Mouse (Mus musculus) CD4-positive, CD25-positive, alpha-beta regulatory T cell, adult 2 months (primary cell): ENCODE data around the gene Tsga10.
A peak's percentile ranks its signal among the peaks of the same experiment; 100 is the strongest.
"Not testable (repeated sequence)": the region's sequence is repeated elsewhere in the genome, so short reads cannot be mapped to it uniquely, and the experiment has no call there.

ENCODE experiments used
- DNase-seq: peaks from one replicate; pipeline ENCODE4 v3.0.0-alpha.2; 2012; ENCODE audit warnings: low read depth, low spot score

Gene Tsga10

DNA sequence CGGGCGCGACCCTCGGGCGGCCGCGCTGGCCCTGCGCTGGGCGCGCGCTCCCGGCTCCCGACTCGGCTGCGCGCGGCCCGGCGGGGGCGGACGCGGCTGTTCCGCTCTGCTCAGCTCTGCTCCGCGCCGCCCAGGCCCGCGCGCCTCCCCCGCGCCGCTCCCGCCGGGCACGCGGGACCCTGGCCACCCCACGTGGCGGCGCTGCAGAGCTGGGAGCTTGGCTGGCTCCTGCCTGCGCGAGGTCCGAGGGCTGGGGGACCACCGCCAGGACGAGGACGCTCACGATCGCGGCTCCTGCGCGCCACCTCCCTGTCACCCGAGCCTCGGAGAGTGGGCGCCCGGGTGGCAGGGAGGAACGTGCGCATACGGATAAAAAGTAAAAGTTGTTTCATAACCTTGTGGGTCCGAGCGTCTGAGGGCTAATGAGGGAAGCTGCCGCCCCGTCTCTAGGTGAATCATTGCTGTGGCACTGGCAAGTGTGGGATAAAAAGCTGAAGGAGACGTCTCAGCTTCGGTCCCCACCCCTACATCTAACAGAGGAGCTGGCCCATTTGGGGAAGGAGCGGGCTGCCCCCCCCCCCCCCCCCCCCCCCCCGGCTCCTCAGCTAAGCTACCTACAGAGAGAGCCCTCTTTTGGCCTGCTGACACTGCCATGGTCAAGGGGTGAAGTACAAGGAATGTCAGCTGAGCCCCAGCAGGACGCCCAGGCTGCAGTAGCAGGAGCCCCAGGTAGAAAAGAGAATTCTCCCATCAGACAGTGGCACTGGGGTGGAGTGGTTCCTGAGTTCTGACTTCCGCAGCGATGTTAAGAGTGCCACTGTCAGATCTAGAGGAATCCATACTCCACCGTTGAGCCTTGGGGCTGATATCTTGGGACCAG lies 146.2 kb downstream of the Tsga10 start, which contains the start of gene 2010300C02Rik:
2010300C02Rik (minus strand) TSS at position 325 of the 880 bp plus-strand sequence.
- peak; percentile 47 for DNase-seq

DNA sequence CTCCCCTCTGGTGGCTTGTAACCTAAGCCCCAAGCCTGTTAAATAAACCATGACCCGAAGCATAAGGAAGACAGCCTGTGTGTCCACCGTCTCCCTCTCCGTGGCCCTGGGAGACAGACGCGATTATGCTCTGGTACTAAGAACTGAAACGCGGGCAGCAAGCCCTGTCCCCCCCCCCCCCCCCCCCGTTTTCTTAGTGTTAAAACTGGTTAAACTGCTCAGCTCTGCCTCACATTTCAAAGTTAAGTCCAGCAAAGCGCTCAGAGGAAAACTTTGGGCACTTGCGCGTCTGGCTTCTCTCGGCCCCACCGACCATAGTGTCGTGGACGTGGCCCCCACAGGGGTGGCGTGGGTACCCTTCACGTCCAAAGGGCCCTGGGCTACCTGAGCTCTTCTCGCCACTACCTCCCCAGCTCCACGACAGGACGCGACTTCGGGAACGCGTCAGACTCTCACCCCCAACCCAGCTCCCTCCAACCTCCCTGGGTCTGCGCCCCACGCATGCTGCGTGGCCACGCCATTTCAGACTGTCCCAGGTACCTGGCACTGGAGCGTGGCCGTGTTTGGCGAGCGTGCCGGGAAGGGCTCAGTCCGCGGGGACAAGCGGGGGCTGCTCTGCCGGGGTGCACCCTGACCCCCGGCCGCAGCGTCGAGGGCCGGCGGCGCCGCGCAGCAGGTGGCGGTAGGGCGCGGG lies 147.1 kb downstream of the Tsga10 start:
- DNase-seq: peak; percentile 8

DNA sequence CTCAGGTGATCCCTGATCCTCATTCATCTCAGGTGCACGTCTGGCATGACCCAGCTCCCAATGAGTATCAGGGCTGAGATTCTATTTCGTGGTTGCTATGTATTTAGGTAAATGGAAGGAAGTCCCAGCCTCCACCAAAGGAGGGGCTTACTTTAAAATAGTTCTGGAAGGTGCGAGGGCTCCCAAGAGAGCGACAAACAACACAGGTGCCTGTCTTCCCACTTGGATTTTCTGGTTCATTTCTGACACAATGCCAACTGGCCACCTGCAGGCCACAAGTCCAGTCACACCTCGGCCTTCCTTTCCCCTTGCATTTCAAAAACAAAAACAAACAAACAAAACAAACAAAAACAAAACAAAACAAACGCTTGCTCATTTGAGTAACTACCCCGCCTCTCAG lies 147.7 kb downstream of the Tsga10 start:
- DNase-seq: no peak

DNA sequence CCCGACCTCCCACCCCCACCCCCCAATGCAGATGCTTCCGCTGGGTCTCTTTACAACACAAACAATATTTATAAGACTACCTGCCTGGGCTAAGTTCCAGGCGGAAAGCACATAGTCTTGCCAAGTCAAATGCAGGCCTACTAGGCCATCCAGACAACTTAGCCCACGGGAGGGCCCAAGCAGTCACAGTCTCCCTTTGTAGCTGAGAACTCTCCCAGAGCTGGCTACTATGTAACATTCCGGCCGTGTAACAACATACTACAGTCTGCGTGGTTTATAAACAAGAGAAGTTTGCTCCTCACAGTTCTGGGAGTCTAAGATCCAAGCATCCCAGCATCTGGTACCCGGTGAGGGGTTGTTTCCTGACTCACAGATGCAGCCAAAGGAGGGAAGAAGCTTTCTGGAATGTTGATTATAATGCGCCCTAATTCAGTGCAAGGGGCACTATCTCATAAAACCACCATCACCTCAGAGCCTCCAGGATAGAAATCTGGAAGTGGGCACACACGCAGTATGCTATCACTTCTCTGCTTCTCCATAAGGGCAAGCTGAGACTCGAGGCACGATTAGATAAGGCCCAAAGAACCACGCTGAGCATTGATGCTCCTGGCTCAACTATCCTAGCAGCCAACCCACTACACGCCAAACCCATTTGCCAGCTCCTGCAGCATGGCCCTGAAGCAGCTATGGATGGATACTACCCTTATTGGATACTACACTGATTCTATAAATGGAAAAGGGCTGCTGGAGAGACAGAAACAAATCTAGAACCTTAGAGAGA lies 148.6 kb downstream of the Tsga10 start:
- no peak for DNase-seq

DNA sequence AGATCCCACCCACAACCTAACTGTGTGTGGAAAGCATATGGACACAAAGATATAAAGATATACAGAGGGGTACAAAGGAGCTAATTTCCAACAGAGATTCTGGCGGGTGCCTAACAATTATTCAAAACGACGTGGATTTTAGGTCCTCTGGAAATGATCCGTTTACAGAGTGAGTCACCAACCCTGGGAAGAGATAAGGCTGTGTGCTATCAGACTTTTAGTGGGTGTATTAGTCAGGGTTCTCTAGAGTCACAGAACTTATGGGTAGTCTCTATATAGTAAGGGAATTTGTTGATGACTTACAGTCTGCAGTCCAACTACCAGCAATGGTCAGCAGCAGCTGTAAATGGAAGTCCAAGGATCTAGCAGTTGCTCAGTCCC lies 153.9 kb downstream of the Tsga10 start:
- not testable (repeated sequence) for DNase-seq

DNA sequence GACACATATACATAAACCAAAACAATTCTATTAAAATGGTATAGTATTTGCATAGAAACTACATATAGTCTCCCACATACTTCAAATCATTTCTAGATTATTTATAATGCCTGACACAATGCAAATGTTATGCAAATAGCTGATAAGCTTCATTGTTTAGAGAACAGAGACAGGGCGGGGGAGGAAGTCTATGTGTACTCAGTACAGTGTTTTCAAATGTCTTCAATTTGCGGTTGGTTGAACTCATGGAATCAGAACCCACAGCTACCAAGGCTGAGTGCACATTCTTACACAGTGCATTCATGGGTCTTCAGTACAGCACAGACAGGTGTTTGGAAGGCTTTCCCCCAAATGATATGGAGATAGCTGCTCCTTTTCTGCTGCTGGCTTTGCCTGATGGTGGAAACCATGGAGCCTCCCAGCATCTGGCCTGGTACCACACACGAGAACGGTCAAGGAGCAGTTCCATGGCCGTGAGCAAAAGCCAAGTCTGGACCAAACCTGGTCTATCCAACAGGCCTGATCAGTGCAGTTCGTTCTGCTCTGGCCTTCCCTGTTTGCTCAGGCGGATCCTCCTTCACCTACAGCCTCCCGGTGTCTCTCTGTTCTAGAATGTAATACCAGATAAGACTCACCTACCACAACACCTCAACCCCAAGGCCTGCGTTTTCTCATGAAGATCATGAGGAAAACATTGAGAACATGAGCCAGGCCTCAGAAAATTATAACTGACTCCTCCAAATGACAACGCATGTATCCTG lies 154.5 kb downstream of the Tsga10 start:
- DNase-seq: no peak

DNA sequence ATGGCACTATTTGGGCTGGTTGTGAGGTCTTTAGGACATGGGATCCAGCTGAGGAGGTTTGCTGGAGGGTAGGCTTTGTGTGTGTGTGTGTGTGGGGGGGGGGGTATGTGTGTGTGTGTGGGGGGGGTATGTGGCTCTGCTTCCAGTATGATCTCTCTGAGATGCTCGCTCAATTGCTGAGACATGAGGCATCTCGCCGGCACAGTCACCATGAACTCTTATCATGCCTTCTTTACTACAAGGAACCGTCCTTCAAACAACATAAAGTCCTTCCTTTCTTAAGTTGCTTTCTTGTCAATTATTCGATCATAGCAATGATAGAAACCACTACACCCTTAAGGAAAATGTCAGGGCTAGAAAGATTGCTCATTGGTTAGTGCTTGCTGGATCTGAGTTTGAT lies 155.1 kb downstream of the Tsga10 start:
- DNase-seq: no peak

DNA sequence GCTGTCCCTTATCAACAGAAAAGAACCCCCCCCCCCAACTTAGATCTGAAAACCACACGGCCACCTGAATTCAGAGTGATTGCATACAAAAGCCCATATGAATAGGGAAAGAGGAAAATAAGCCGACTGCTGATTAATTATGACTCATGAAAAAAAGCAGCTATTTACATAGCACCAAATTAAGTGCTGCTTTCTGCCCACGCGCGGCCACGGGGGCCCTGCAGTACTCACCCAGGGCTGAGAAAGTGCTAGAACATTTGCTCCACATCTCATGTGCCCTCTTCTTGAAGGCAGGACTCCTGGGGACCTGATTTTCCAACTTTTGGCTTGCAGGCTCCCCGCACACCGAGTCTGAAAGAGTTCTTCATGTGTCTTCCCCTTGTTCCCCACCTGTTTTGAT lies 156.5 kb downstream of the Tsga10 start:
- DNase-seq: no peak

DNA sequence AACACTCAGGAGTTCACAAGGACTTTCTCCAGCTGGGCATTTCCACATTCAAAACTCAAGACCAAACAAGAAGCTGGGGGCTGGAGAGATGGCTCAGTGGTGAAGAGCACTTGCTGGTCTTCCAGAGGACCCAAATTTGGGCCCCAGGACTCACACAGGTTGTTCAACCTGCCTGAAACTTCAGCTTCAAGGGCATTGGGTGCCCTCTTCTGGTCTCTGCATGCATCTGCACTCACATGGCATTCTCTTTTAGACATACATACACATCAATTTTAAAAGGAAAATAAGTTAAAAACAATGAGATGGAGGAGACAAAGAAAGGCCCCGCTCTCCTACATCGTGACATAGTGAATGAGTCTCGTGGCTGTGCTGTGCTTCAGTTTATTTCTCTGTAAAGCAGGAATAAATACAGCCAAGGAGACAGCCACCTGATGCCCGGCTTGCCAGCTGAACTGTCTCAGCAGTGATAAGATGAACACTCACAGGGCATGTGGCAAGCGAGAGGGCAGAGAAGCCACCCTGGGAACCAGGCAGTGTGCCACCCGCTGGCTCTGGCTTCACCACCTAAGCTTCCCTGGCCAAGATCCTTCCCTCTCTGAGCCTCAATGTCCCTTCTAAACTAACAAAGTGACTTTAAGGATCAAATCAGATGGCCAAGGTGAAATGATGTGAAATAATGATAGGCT lies 157.8 kb downstream of the Tsga10 start:
- DNase-seq: no peak
